Mouse (Mus musculus): ENCODE results near the gene Rad51d.

- TF ChIP-seq POLR2AphosphoS2 (IDR thresholded peaks at IDR 0.05; ENCODE audit: low read depth, low read length) (no peak), CTCF (conservative IDR thresholded peaks at IDR 0.05 in 1 of 2, IDR thresholded peaks at IDR 0.05 in 1 of 2; ENCODE audit: low read depth in 2 of 2, low read length in 2 of 2) (no peak), JUND (conservative IDR thresholded peaks at IDR 0.05; ENCODE audit: low read depth, low read length) (no peak), EP300 (IDR thresholded peaks at IDR 0.05; ENCODE audit: low read length) (no peak), POLR2A (IDR thresholded peaks at IDR 0.05; ENCODE audit: low read depth, low read length) (no peak), TCF12 (IDR thresholded peaks at IDR 0.05; ENCODE audit: low read depth, low read length) (no peak), NELFE (IDR thresholded peaks at IDR 0.05; ENCODE audit: low read depth, low read length) (no peak)
Measured at GRCm38 (mm10) chr11:82867956-82868355, 22.5 kb downstream of the Rad51d start.

Data from CH12.LX (cell line).